Comparison of ENCODE assay signal across 22 mouse cellular contexts in genomic region chr2:61173581-61173980, GRCm38 (mm10).
DNase-seq lines count a peak whose midpoint lies in the region; ATAC-seq and TF ChIP-seq lines count a peak whose summit lies in the region.
"Had no signal": no experiment of that assay in that cellular context is flagged by ENCODE, and none has a peak within 500 bp of the region (broad histone marks: within the 10 kb centered on the region; RNA-seq: fewer than 3 reads in every experiment).

No protein-coding gene starts in this region.

- H3K9ac ChIP-seq in lung, embryonic 16.5 days (ENCODE audit: low read length) = no peak overlapping the region
- H3K9ac ChIP-seq: embryonic facial prominence, embryonic 12.5 days; heart, embryonic 13.5 days; midbrain, embryonic 15.5 days had no signal

- 38% methylated on average over 2 of the region's 2 CpGs for WGBS in kidney, adult 2 months
- WGBS in lung, embryonic 16.5 days = 39% methylated on average over 2 of the region's 2 CpGs
- 51% methylated on average over 2 of the region's 2 CpGs for WGBS in lung, adult 2 months

- peak overlapping the region; percentile 50 for H3K27ac ChIP-seq in gastrocnemius, adult 2 months
- no peak overlapping the region; the same call in 1 of the 2 replicates for H3K27ac ChIP-seq in kidney, adult 2 months (ENCODE audit: insufficient read depth, low read depth, low read length)
- H3K27ac ChIP-seq in lung, embryonic 16.5 days (ENCODE audit: low read length) = no peak overlapping the region
- peak overlapping the region; percentile 34; the same call in 1 of the 2 replicates for H3K27ac ChIP-seq in embryonic fibroblast, embryonic 13.5 days (ENCODE audit: insufficient read depth, low read length)
- H3K27ac ChIP-seq: embryonic facial prominence, embryonic 12.5 days; heart, embryonic 13.5 days; layer of hippocampus, adult 2 months; midbrain, embryonic 15.5 days had no signal

- TF ChIP-seq CTCF in gastrocnemius, adult 2 months (IDR thresholded peaks at IDR 0.05) = no peak
- TF ChIP-seq CTCF in kidney, adult 2 months (conservative IDR thresholded peaks at IDR 0.05; ENCODE audit: insufficient read depth, insufficient read length, low read depth, low read length) = no peak
- no peak for TF ChIP-seq CTCF in lung, adult 2 months (IDR thresholded peaks at IDR 0.05; ENCODE audit: insufficient read depth, low read length)
- no peak for TF ChIP-seq CTCF in embryonic fibroblast, embryonic 13.5 days (IDR thresholded peaks at IDR 0.05; ENCODE audit: borderline replicate concordance, insufficient read depth, low read length)

- H3K36me3 ChIP-seq in kidney, adult 2 months (ENCODE audit: control insufficient read depth, insufficient read depth, low read length) = no peaks in the 10 kb centered on the region
- H3K36me3 ChIP-seq in lung, embryonic 16.5 days (ENCODE audit: control insufficient read depth, insufficient read depth, low read length) = no peaks in the 10 kb centered on the region
- H3K36me3 ChIP-seq: embryonic facial prominence, embryonic 12.5 days; heart, embryonic 13.5 days; midbrain, embryonic 15.5 days had no signal

- H3K9me3 ChIP-seq in lung, embryonic 16.5 days (ENCODE audit: control insufficient read depth, low read length) = no peaks in the 10 kb centered on the region
- H3K9me3 ChIP-seq: embryonic facial prominence, embryonic 12.5 days; heart, embryonic 13.5 days; megakaryocyte, embryonic 14.5 days; midbrain, embryonic 15.5 days had no signal

- peak; percentile 31; the same call in 1 of the 2 replicates for ATAC-seq in lung, embryonic 16.5 days (ENCODE audit: low read depth)
- ATAC-seq: forebrain, embryonic 16.5 days; hindbrain, embryonic 16.5 days; intestine, embryonic 16.5 days; midbrain, embryonic 15.5 days had no signal

- no peak overlapping the region for H3K4me2 ChIP-seq in lung, embryonic 16.5 days (ENCODE audit: low read depth, low read length)
- H3K4me2 ChIP-seq: embryonic facial prominence, embryonic 12.5 days; heart, embryonic 13.5 days; midbrain, embryonic 15.5 days had no signal

- TF ChIP-seq POLR2A in kidney, adult 2 months (IDR thresholded peaks at IDR 0.05; ENCODE audit: low read depth, low read length) = no peak
- TF ChIP-seq POLR2A in lung, adult 2 months (IDR thresholded peaks at IDR 0.05; ENCODE audit: borderline replicate concordance, extremely low read depth, low read depth, low read length) = no peak
- no peak for TF ChIP-seq POLR2A in embryonic fibroblast, embryonic 13.5 days (IDR thresholded peaks at IDR 0.05; ENCODE audit: low read depth, low read length)

- intact Hi-C loops in gastrocnemius, adult 2 months (cut with DNase I) = no loop called here

- H3K27me3 ChIP-seq in kidney, adult 2 months (replicated peaks; ENCODE audit: control insufficient read depth, insufficient read depth, low read length) = no peaks in the 10 kb centered on the region
- no peaks in the 10 kb centered on the region for H3K27me3 ChIP-seq in lung, embryonic 16.5 days (ENCODE audit: control insufficient read depth, insufficient read depth, low read depth, low read length)
- H3K27me3 ChIP-seq: embryonic facial prominence, embryonic 12.5 days; heart, embryonic 13.5 days; midbrain, embryonic 15.5 days had no signal

- H3K4me3 ChIP-seq in gastrocnemius, adult 2 months = no peak overlapping the region
- H3K4me3 ChIP-seq in kidney, adult 2 months (ENCODE audit: insufficient read depth, low read depth, low read length) = no peak overlapping the region
- H3K4me3 ChIP-seq in lung, embryonic 16.5 days (ENCODE audit: low read length) = no peak overlapping the region
- H3K4me3 ChIP-seq in lung, adult 2 months (replicated peaks; ENCODE audit: extremely low read depth, low read depth, low read length) = no peak overlapping the region
- no peak overlapping the region for H3K4me3 ChIP-seq in embryonic fibroblast, embryonic 13.5 days (ENCODE audit: insufficient read depth, low read length)
- H3K4me3 ChIP-seq: embryonic facial prominence, embryonic 12.5 days; heart, embryonic 13.5 days; layer of hippocampus, adult 2 months; megakaryocyte, embryonic 14.5 days; midbrain, embryonic 15.5 days; myocyte had no signal

- H3K4me1 ChIP-seq in kidney, adult 2 months (ENCODE audit: control insufficient read depth, insufficient read depth, low read length) = no peaks in the 10 kb centered on the region
- peaks cover 5% of the 10 kb centered on the region for H3K4me1 ChIP-seq in lung, embryonic 16.5 days (replicated peaks; ENCODE audit: control insufficient read depth, insufficient read depth, low read length)
- H3K4me1 ChIP-seq in lung, adult 2 months (ENCODE audit: control insufficient read depth, insufficient read depth, low read length) = peaks cover 10% of the 10 kb centered on the region
- no peaks in the 10 kb centered on the region for H3K4me1 ChIP-seq in embryonic fibroblast, embryonic 13.5 days (ENCODE audit: control insufficient read depth, insufficient read depth, low read length)
- H3K4me1 ChIP-seq: embryonic facial prominence, embryonic 12.5 days; midbrain, embryonic 15.5 days had no signal

- DNase-seq in gastrocnemius, adult 2 months = no peak
- no peak for DNase-seq in gastrocnemius, postnatal 25 days
- DNase-seq in kidney, adult 2 months = peak; percentile 69
- DNase-seq in kidney, postnatal 4 days = no peak
- DNase-seq in lung, adult 2 months = no peak
- DNase-seq in left cerebral cortex, adult 9 months (ENCODE audit: low spot score in 2 of 2) = no peak
- DNase-seq: B cell, adult 2 months; cerebellum, adult 18-20 months; cerebellum, postnatal 36 days; layer of hippocampus, postnatal 36 days; thymus, postnatal 25 days had no signal

Comparison
In these comparisons a context has a peak if more than half of its experiments do, and no peak if none do; other contexts are left out.
1. H3K27ac ChIP-seq: peak in gastrocnemius, adult 2 months (single experiment) and embryonic fibroblast, embryonic 13.5 days (single experiment); none in kidney, adult 2 months (single experiment) and lung, embryonic 16.5 days (single experiment).